Mouse (Mus musculus) T-cell, adult 66 days (primary cell): ENCODE measurements around the gene Cx3cl1. TPM values are rescaled to one million over a fixed set of nuclear protein-coding genes. Genes with fewer than 3 reads are reported as not detected.

Experiments used
- total RNA-seq, 2 experiments: library from RNA; stranded (reverse); gene quantifications; 3 replicates in 1 of 2; 4 replicates in 1 of 2; pipeline ENCODE4 v1.2.4; 2023

The Cx3cl1 gene
- total RNA-seq = under 1 TPM in 1 of 2 experiments, not detected in 1; 0.26 TPM

DNA sequence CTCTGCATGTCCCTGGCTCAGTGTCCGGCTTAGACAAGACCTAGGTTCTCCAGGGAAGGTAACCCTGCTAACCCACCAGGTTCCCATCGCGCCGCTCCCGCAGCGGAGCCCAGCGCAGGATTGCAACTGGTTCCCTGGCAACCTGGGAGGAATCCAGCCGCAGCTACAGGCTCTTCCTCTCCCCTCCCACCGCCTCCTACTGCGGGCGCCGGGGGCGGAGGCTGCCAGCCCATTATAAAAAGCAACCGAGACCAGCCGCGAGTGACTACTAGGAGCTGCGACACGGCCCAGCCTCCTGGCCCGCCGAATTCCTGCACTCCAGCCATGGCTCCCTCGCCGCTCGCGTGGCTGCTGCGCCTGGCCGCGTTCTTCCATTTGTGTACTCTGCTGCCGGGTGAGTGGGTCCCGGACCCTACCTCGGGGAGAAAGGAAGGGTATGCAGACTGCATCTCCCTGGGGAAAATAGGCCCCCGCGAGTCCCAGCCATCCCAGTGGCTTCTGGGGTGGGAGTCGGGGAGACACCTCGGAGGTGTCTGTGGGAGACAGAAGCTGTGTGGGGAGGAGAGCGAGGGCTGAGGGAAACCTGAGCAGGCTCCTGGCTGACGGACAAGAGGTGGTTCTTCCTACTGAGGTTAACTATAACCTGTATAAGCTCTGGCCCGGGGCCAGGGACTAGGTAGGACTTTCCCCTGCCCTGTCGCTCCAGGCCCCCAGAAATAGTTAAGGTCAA, at the start of gene Cx3cl1:
Cx3cl1 (plus strand) TSS at position 69 of the 730 bp plus-strand sequence.

DNA sequence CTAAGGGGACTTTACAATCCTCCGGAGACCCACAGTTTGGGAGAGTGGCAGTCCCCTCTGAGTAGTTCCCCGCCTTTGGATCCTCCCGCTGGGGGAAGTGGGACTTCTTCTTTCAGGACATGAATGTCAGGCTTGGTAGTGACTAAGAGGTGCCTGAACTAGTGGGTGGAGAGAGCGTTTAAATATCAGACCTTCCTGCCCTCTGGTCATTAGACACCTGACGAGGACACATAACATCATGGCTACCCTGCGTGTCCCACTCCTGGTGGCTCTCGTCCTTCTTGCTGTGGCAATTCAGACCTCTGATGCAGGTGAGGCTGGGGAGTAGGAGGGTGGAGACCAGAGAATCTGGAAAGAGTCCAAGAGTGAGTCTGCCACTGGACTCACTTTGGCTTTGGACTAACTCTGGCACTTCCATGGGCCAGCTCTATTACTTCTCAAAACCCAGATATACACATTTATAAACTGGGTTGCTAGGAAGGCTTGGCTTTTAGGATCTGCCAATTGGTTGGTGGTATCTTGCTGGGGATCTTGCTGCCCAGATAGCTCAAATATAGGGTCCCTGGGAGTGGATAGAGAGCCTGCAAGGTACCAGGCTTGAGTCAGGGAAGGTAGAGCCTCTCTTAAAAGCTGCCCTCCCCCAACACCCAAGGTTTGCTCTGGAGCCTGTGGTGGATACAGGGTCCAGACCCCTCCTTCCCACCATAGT, 26.2 kb upstream of the Cx3cl1 start, which contains the start of gene Ccl22:
Ccl22 (plus strand) TSS at position 115 of the 709 bp plus-strand sequence.

DNA sequence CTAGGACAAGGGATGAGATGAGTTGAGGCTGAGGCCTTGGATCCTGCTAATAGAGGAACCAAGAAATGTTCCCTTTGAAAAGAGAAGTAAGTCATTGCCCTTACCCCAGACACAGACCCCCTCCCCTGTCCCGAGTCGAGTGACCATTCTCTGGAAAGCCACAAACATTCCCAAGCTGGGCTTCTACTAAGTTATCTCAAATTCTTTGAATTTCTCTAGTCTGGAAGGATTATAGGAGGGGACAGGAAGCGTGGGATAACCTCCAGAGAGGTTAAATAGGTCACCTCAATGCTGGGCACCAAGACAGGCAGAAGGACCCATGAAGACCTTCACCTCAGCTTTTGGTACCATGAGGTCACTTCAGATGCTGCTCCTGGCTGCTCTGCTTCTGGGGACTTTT, 38.3 kb downstream of the Cx3cl1 start, which contains the start of gene Ccl17:
Ccl17 (plus strand) TSS at position 301 of the 400 bp plus-strand sequence.

Other genes with a start within 250 kb of the Cx3cl1 start
- 1 to 10 TPM; 1.9 to 2.7 TPM for gene Cpne2, start 239.0 kb upstream of the Cx3cl1 start, total RNA-seq
- gene Rspry1, start 170.1 kb upstream of the Cx3cl1 start, total RNA-seq = 10 to 100 TPM; 37.8 to 40.3 TPM
- gene Fam192a, start 170.0 kb upstream of the Cx3cl1 start, total RNA-seq = 10 to 100 TPM; 39.9 to 45.1 TPM
- gene Arl2bp, start 105.4 kb upstream of the Cx3cl1 start, total RNA-seq = 100 to 1,000 TPM; 149 TPM
- not detected for gene Pllp, start 75.7 kb upstream of the Cx3cl1 start, total RNA-seq
- not detected for gene Ccl22, start 26.4 kb upstream of the Cx3cl1 start, total RNA-seq
- not detected for gene Ccl17, start 38.4 kb downstream of the Cx3cl1 start, total RNA-seq
- gene Coq9, start 66.3 kb downstream of the Cx3cl1 start, total RNA-seq = 10 to 100 TPM; 28.2 to 45.3 TPM
- 10 to 100 TPM; 67.1 to 71.6 TPM for gene Ciapin1, start 66.3 kb downstream of the Cx3cl1 start, total RNA-seq
- gene Polr2c, start 85.4 kb downstream of the Cx3cl1 start, total RNA-seq = 10 to 100 TPM; 68.0 to 85.1 TPM
- 1 to 10 TPM; 1.1 to 1.3 TPM for gene Dok4, start 104.3 kb downstream of the Cx3cl1 start, total RNA-seq
- gene Ccdc102a, start 146.1 kb downstream of the Cx3cl1 start, total RNA-seq = 1 to 10 TPM; 6.8 to 9.9 TPM
- gene Adgrg5, start 151.7 kb downstream of the Cx3cl1 start, total RNA-seq = 10 to 100 TPM; 64.2 to 73.4 TPM
- 1 to 10 TPM; 7.3 to 9.8 TPM for gene Adgrg1, start 202.7 kb downstream of the Cx3cl1 start, total RNA-seq
- 1 to 10 TPM; 6.2 to 7.8 TPM for gene Adgrg3, start 245.7 kb downstream of the Cx3cl1 start, total RNA-seq